Mouse (Mus musculus): ENCODE data around the gene Tnfrsf26. TPM values are rescaled to one million over a fixed set of nuclear protein-coding genes. Genes with fewer than 3 reads are reported as not detected.

Gene Tnfrsf26
- polyA plus RNA-seq, 1 experiment from 2014 or later = 0.07 TPM

GRCm38 (mm10) chr7:143588006-143588405 is 40.5 kb downstream of the Tnfrsf26 start:
- H3K36me3 ChIP-seq (replicated peaks; ENCODE audit: control insufficient read depth, insufficient read depth, low read depth, low read length) = no peaks in the 10 kb centered on the region; the same call in 1 of the 2 replicates
- DNase-seq (ENCODE audit: low spot score) (no peak), ATAC-seq (replicated peaks; ENCODE audit: insufficient number of reproducible peaks, low FRiP score, low TSS enrichment, low read depth) (no peak)
- no peak overlapping the region for H3K9ac ChIP-seq (replicated peaks; ENCODE audit: low read length)
- H3K4me2 ChIP-seq (ENCODE audit: low read depth, low read length) = no peak overlapping the region
- no peak overlapping the region for H3K4me3 ChIP-seq (ENCODE audit: low read depth, low read length)
- H3K9me3 ChIP-seq (replicated peaks; ENCODE audit: control insufficient read depth, low read length) = no peaks in the 10 kb centered on the region
- H3K4me1 ChIP-seq (ENCODE audit: control insufficient read depth, insufficient read depth, low read length) = no peaks in the 10 kb centered on the region
- 93% methylated on average over 4 of the region's 4 CpGs for WGBS
- no peak overlapping the region for H3K27ac ChIP-seq (replicated peaks; ENCODE audit: low read depth, low read length)
- H3K27me3 ChIP-seq (ENCODE audit: control insufficient read depth, insufficient read depth, low read length) = no peaks in the 10 kb centered on the region

- DNase-seq (ENCODE audit: low spot score) (no peak), ATAC-seq (replicated peaks; ENCODE audit: insufficient number of reproducible peaks, low FRiP score, low TSS enrichment, low read depth) (no peak)
- WGBS = 92% methylated on average over 5 of the region's 5 CpGs
- Histone ChIP-seq H3K36me3 (replicated peaks; ENCODE audit: control insufficient read depth, insufficient read depth, low read depth, low read length) (no peaks in the 10 kb centered on the region; the same call in 1 of the 2 replicates), H3K27ac (replicated peaks; ENCODE audit: low read depth, low read length) (no peak overlapping the region), H3K9ac (replicated peaks; ENCODE audit: low read length) (no peak overlapping the region), H3K4me3 (ENCODE audit: low read depth, low read length) (no peak overlapping the region), H3K27me3 (ENCODE audit: control insufficient read depth, insufficient read depth, low read length) (no peaks in the 10 kb centered on the region), H3K9me3 (replicated peaks; ENCODE audit: control insufficient read depth, low read length) (no peaks in the 10 kb centered on the region), H3K4me1 (ENCODE audit: control insufficient read depth, insufficient read depth, low read length) (no peaks in the 10 kb centered on the region), H3K4me2 (ENCODE audit: low read depth, low read length) (no peak overlapping the region)
Measured at GRCm38 (mm10) chr7:143587586-143587985, 40.9 kb downstream of the Tnfrsf26 start.

- Histone ChIP-seq H3K4me2 (ENCODE audit: low read depth, low read length) (no peak overlapping the region), H3K9ac (replicated peaks; ENCODE audit: low read length) (no peak overlapping the region), H3K27ac (replicated peaks; ENCODE audit: low read depth, low read length) (no peak overlapping the region), H3K4me3 (ENCODE audit: low read depth, low read length) (no peak overlapping the region), H3K9me3 (replicated peaks; ENCODE audit: control insufficient read depth, low read length) (no peaks in the 10 kb centered on the region), H3K4me1 (ENCODE audit: control insufficient read depth, insufficient read depth, low read length) (no peaks in the 10 kb centered on the region), H3K36me3 (replicated peaks; ENCODE audit: control insufficient read depth, insufficient read depth, low read depth, low read length) (no peaks in the 10 kb centered on the region; the same call in 1 of the 2 replicates), H3K27me3 (ENCODE audit: control insufficient read depth, insufficient read depth, low read length) (no peaks in the 10 kb centered on the region)
- peak; percentile 66 for DNase-seq (ENCODE audit: low spot score)
- ATAC-seq (replicated peaks; ENCODE audit: insufficient number of reproducible peaks, low FRiP score, low TSS enrichment, low read depth) = no peak
- 39% methylated on average over 3 of the region's 3 CpGs for WGBS
Measured at GRCm38 (mm10) chr7:143583956-143584355, 44.6 kb downstream of the Tnfrsf26 start.

- H3K36me3 ChIP-seq (replicated peaks; ENCODE audit: control insufficient read depth, insufficient read depth, low read depth, low read length) = no peaks in the 10 kb centered on the region; the same call in 1 of the 2 replicates
- ATAC-seq (replicated peaks; ENCODE audit: insufficient number of reproducible peaks, low FRiP score, low TSS enrichment, low read depth) (no peak), DNase-seq (ENCODE audit: low spot score) (no peak)
- H3K27me3 ChIP-seq (ENCODE audit: control insufficient read depth, insufficient read depth, low read length) = no peaks in the 10 kb centered on the region
- no peak overlapping the region for H3K4me2 ChIP-seq (ENCODE audit: low read depth, low read length)
- no peak overlapping the region for H3K4me3 ChIP-seq (ENCODE audit: low read depth, low read length)
- no peaks in the 10 kb centered on the region for H3K9me3 ChIP-seq (replicated peaks; ENCODE audit: control insufficient read depth, low read length)
- no peak overlapping the region for H3K27ac ChIP-seq (replicated peaks; ENCODE audit: low read depth, low read length)
- 90% methylated on average over 5 of the region's 5 CpGs for WGBS
- H3K9ac ChIP-seq (replicated peaks; ENCODE audit: low read length) = no peak overlapping the region
- no peaks in the 10 kb centered on the region for H3K4me1 ChIP-seq (ENCODE audit: control insufficient read depth, insufficient read depth, low read length)
Measured at GRCm38 (mm10) chr7:143583025-143583424, 45.5 kb downstream of the Tnfrsf26 start.

GRCm38 (mm10) chr7:143575751-143576150 is 52.8 kb downstream of the Tnfrsf26 start:
- DNase-seq (ENCODE audit: low spot score) = no peak
- 95% methylated on average over 11 of the region's 11 CpGs for WGBS
- no peaks in the 10 kb centered on the region; the same call in 1 of the 2 replicates for H3K36me3 ChIP-seq (replicated peaks; ENCODE audit: control insufficient read depth, insufficient read depth, low read depth, low read length)
- H3K4me3 ChIP-seq (ENCODE audit: low read depth, low read length) = no peak overlapping the region
- H3K9me3 ChIP-seq (replicated peaks; ENCODE audit: control insufficient read depth, low read length) = no peaks in the 10 kb centered on the region
- no peaks in the 10 kb centered on the region for H3K27me3 ChIP-seq (ENCODE audit: control insufficient read depth, insufficient read depth, low read length)
- no peaks in the 10 kb centered on the region for H3K4me1 ChIP-seq (ENCODE audit: control insufficient read depth, insufficient read depth, low read length)
- no peak overlapping the region for H3K4me2 ChIP-seq (ENCODE audit: low read depth, low read length)
- H3K27ac ChIP-seq (replicated peaks; ENCODE audit: low read depth, low read length) = no peak overlapping the region
- H3K9ac ChIP-seq (replicated peaks; ENCODE audit: low read length) = no peak overlapping the region
- no peak for ATAC-seq (replicated peaks; ENCODE audit: insufficient number of reproducible peaks, low FRiP score, low TSS enrichment, low read depth)

GRCm38 (mm10) chr7:143565648-143566039 is 62.9 kb downstream of the Tnfrsf26 start:
- H3K4me1 ChIP-seq (ENCODE audit: control insufficient read depth, insufficient read depth, low read length) = no peaks in the 10 kb centered on the region
- H3K36me3 ChIP-seq (replicated peaks; ENCODE audit: control insufficient read depth, insufficient read depth, low read depth, low read length) = peaks cover 19% of the 10 kb centered on the region
- H3K4me2 ChIP-seq (ENCODE audit: low read depth, low read length) = no peak overlapping the region
- DNase-seq (ENCODE audit: low spot score) (no peak), ATAC-seq (replicated peaks; ENCODE audit: insufficient number of reproducible peaks, low FRiP score, low TSS enrichment, low read depth) (no peak)
- no peaks in the 10 kb centered on the region for H3K9me3 ChIP-seq (replicated peaks; ENCODE audit: control insufficient read depth, low read length)
- H3K27me3 ChIP-seq (ENCODE audit: control insufficient read depth, insufficient read depth, low read length) = no peaks in the 10 kb centered on the region
- 91% methylated on average over 3 of the region's 3 CpGs for WGBS
- no peak overlapping the region for H3K4me3 ChIP-seq (ENCODE audit: low read depth, low read length)
- no peak overlapping the region for H3K27ac ChIP-seq (replicated peaks; ENCODE audit: low read depth, low read length)
- no peak overlapping the region for H3K9ac ChIP-seq (replicated peaks; ENCODE audit: low read length)

- DNase-seq (ENCODE audit: low spot score) = no peak
- no peak for ATAC-seq (replicated peaks; ENCODE audit: insufficient number of reproducible peaks, low FRiP score, low TSS enrichment, low read depth)
- H3K4me2 ChIP-seq (ENCODE audit: low read depth, low read length) = no peak overlapping the region
- H3K4me3 ChIP-seq (ENCODE audit: low read depth, low read length) = no peak overlapping the region
- H3K9ac ChIP-seq (replicated peaks; ENCODE audit: low read length) = no peak overlapping the region
- no peaks in the 10 kb centered on the region for H3K4me1 ChIP-seq (ENCODE audit: control insufficient read depth, insufficient read depth, low read length)
- no peak overlapping the region for H3K27ac ChIP-seq (replicated peaks; ENCODE audit: low read depth, low read length)
- no peaks in the 10 kb centered on the region for H3K27me3 ChIP-seq (ENCODE audit: control insufficient read depth, insufficient read depth, low read length)
- 96% methylated on average over 6 of the region's 6 CpGs for WGBS
- no peaks in the 10 kb centered on the region for H3K9me3 ChIP-seq (replicated peaks; ENCODE audit: control insufficient read depth, low read length)
- peaks cover 14% of the 10 kb centered on the region for H3K36me3 ChIP-seq (replicated peaks; ENCODE audit: control insufficient read depth, insufficient read depth, low read depth, low read length)
Measured at GRCm38 (mm10) chr7:143565015-143565647, 63.4 kb downstream of the Tnfrsf26 start.

GRCm38 (mm10) chr7:143563787-143564186 is 64.7 kb downstream of the Tnfrsf26 start:
- Histone ChIP-seq H3K27ac (replicated peaks; ENCODE audit: low read depth, low read length) (no peak overlapping the region), H3K4me1 (ENCODE audit: control insufficient read depth, insufficient read depth, low read length) (no peaks in the 10 kb centered on the region), H3K4me2 (ENCODE audit: low read depth, low read length) (no peak overlapping the region), H3K9ac (replicated peaks; ENCODE audit: low read length) (no peak overlapping the region), H3K36me3 (replicated peaks; ENCODE audit: control insufficient read depth, insufficient read depth, low read depth, low read length) (peaks cover 10% of the 10 kb centered on the region), H3K4me3 (ENCODE audit: low read depth, low read length) (no peak overlapping the region), H3K9me3 (replicated peaks; ENCODE audit: control insufficient read depth, low read length) (no peaks in the 10 kb centered on the region), H3K27me3 (ENCODE audit: control insufficient read depth, insufficient read depth, low read length) (no peaks in the 10 kb centered on the region)
- no peak for ATAC-seq (replicated peaks; ENCODE audit: insufficient number of reproducible peaks, low FRiP score, low TSS enrichment, low read depth)
- no peak for DNase-seq (ENCODE audit: low spot score)
- WGBS = 88% methylated on average over 5 of the region's 5 CpGs

All from embryonic facial prominence, embryonic 11.5 days (tissue).